Mouse (Mus musculus): ENCODE results near the gene Ublcp1.

- TF ChIP-seq CTCF (conservative IDR thresholded peaks at IDR 0.05; ENCODE audit: low read length), result no peak
- no peak for TF ChIP-seq NANOG (IDR thresholded peaks at IDR 0.05; ENCODE audit: borderline replicate concordance, low read length)
- TF ChIP-seq POU5F1 (IDR thresholded peaks at IDR 0.05; ENCODE audit: borderline replicate concordance, low read length), result no peak
These were observed 42.0 kb upstream of the Ublcp1 start for GRCm38 (mm10) chr11:44512044-44513025.

All from E14TG2a.4 (cell line).